Mouse (Mus musculus): ENCODE data around the gene Appl1.

- TF ChIP-seq CTCF (IDR thresholded peaks at IDR 0.05; ENCODE audit: control insufficient read depth, insufficient read depth, insufficient read length) (no peak), MAX (IDR thresholded peaks at IDR 0.05) (no peak), USF1 (IDR thresholded peaks at IDR 0.05; ENCODE audit: low read depth) (no peak), MYOD1 (IDR thresholded peaks at IDR 0.05; ENCODE audit: control insufficient read depth, insufficient read length, low read depth) (no peak)
Observed at GRCm38 (mm10) chr14:26973089-26973488, 2.1 kb upstream of the Appl1 start.

Data from C2C12 (cell line).